Mouse (Mus musculus) hindbrain, embryonic 14.5 days (tissue): ENCODE measurements at regions not wholly inside any gene's neighbourhood (a gene's known extent, or its start where the extent isn't known, plus 50 kb on each side); places are given as distances from the start of the nearest gene placed in this dataset.
"Not testable (repeated sequence)": the region's sequence is repeated elsewhere in the genome, so short reads cannot be mapped to it uniquely, and the experiment has no call there.

Experiments used
- ATAC-seq: fragments of 200-750 bp; cut with Nextera tagmentation; 2 replicates; pipeline ENCODE4 v1.8.0; 2017; ENCODE audit warnings: moderate number of reproducible peaks, mild to moderate bottlenecking, moderate TSS enrichment, moderate library complexity; ENCODE audit not compliant: low FRiP score
- DNase-seq: peaks from one replicate; pipeline ENCODE4 v3.0.0-alpha.2; 2015; ENCODE audit warnings: low spot score
- H3K27ac ChIP-seq: fragments of 300-500 bp; sonication (generic); 2 replicates; pipeline ENCODE4 v1.5.1; 2014; ENCODE audit warnings: mild to moderate bottlenecking, moderate library complexity
- H3K27me3 ChIP-seq: fragments of 300-500 bp; sonication (generic); 2 replicates; pipeline ENCODE4 v1.6.1; 2014; ENCODE audit warnings: mild to moderate bottlenecking, low read length, mixed read lengths; ENCODE audit not compliant: control insufficient read depth, insufficient read depth
- H3K36me3 ChIP-seq: fragments of 300-500 bp; sonication (generic); replicated peaks from 2 replicates; pipeline ENCODE4 v1.6.1; 2014; ENCODE audit not compliant: control insufficient read depth, insufficient read depth
- H3K4me1 ChIP-seq: fragments of 300-500 bp; sonication (generic); replicated peaks from 2 replicates; pipeline ENCODE4 v1.6.1; 2014; ENCODE audit warnings: antibody characterized with exemption, low read length, mixed read lengths; ENCODE audit not compliant: control insufficient read depth, insufficient read depth
- H3K4me2 ChIP-seq: fragments of 300-500 bp; sonication (generic); replicated peaks from 2 replicates; pipeline ENCODE4 v1.6.1; 2014; ENCODE audit warnings: mild to moderate bottlenecking, moderate library complexity
- H3K4me3 ChIP-seq: fragments of 300-500 bp; sonication (generic); replicated peaks from 2 replicates; pipeline ENCODE4 v1.5.1; 2014; ENCODE audit warnings: mild to moderate bottlenecking, low read length
- H3K9ac ChIP-seq: fragments of 300-500 bp; sonication (generic); 2 replicates; pipeline ENCODE4 v1.6.1; 2014
- H3K9me3 ChIP-seq: fragments of 300-500 bp; sonication (generic); 2 replicates; pipeline ENCODE4 v1.6.1; 2016; ENCODE audit warnings: low read length; ENCODE audit not compliant: control insufficient read depth
- WGBS: fragments of 180-500 bp; shearing (Covaris S2); extraction: QIAGEN DNeasy Blood & Tissue Kit; methylation state at CpG from one replicate; pipeline ENCODE4 v1.1.7; 2014; 5-methylcytosine and 5-hydroxymethylcytosine counted together

DNA sequence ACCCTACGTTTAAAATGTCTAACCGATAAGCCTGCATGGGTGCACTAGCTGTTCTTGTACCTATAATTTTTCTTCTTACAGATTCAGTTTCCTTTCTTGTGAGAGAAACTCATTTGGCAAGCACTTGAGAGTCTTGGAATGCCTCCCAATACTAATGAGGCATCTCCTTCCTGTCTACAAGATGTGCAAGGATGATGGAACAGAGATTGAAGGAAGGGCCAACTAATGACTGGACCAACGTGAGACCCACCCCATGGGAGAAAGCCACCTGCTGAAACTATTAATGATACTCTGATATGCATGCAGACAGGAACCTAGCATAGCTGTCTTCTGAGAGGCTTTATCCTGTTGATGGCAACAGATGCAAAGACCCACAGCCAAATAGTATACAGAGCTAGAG, 179.9 kb upstream of the Slitrk6 start:
- no peak for DNase-seq
- H3K9ac ChIP-seq, result no peak overlapping the region
- H3K27ac ChIP-seq, result no peak overlapping the region
- H3K4me3 ChIP-seq, result no peak overlapping the region
- H3K36me3 ChIP-seq, result no peaks in the 10 kb centered on the region
- no peaks in the 10 kb centered on the region for H3K4me1 ChIP-seq
- no peak for ATAC-seq
- no peaks in the 10 kb centered on the region for H3K9me3 ChIP-seq
- H3K27me3 ChIP-seq, result no peaks in the 10 kb centered on the region
- 84% methylated on average over 3 of the region's 3 CpGs for WGBS
- no peak overlapping the region for H3K4me2 ChIP-seq

DNA sequence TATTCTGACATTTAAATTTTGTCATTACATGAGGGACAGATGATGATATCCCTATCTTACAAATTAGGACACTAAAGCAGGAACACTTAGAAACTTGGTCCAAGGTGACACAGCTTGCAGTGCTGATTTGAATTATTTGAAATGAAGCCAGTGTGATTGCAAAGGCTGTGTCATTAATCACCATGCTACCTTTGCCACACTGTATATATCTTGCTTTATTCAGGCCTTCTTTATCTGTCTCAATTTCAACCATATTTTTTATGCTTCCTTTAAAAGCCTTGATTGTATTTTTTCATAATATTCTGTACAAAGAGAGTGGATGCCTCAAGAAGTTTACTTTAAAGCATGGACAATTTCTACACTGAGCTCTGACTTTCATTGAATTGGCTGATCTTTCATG, 167.0 kb upstream of the Slitrk6 start:
- H3K4me1 ChIP-seq, result no peaks in the 10 kb centered on the region
- H3K9me3 ChIP-seq, result no peaks in the 10 kb centered on the region
- no peak overlapping the region for H3K9ac ChIP-seq
- H3K4me3 ChIP-seq, result no peak overlapping the region
- H3K36me3 ChIP-seq, result no peaks in the 10 kb centered on the region
- H3K27ac ChIP-seq, result no peak overlapping the region
- ATAC-seq, result no peak
- DNase-seq, result no peak
- H3K4me2 ChIP-seq, result no peak overlapping the region
- no peaks in the 10 kb centered on the region for H3K27me3 ChIP-seq

DNA sequence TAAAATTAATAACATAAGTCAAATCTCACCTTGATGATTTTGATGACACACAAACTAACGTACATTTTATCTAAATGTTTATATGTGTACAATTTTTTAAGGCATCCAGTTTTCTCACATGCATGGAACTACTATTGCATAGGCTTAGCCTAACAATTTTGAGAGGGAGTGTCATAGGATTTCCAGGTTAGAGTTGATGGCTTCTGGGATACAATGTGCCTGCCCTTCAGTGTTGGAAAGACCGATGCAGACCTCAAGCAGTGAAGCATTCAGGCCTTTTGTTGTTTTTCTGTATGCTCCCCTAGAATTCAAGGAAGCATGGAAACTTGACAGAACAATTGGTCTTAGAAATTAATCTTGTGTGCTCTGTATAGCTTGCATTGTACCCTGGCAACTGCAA, 158.4 kb upstream of the Slitrk6 start:
- DNase-seq (no peak), ATAC-seq (0 out of 2 replicates have a peak, but pooled peaks have one; percentile 21)
- Histone ChIP-seq H3K27me3 (no peaks in the 10 kb centered on the region), H3K4me1 (no peaks in the 10 kb centered on the region), H3K4me3 (no peak overlapping the region), H3K9ac (no peak overlapping the region), H3K27ac (no peak overlapping the region), H3K4me2 (no peak overlapping the region), H3K9me3 (no peaks in the 10 kb centered on the region), H3K36me3 (no peaks in the 10 kb centered on the region)
- 54% methylated on average over 2 of the region's 2 CpGs for WGBS

DNA sequence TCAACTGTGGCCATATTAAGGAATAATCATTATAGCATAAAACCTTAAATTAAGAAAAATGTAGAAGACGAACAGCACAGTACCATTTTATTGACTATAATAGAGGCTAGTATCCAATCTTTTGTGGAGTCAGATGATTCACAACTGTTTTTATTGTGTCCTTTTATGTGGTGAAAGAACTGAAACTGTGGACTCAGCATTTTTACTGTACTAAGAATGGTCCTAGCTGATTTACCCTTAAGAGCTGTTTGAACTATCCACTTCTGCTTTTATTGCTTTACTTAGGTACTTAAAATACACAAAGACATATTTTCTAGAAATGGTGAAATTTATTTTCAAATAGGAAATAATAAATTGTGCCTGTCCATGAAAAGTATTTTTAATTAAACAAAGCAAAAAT, 137.9 kb upstream of the Slitrk6 start:
- no peaks in the 10 kb centered on the region for H3K9me3 ChIP-seq
- DNase-seq (no peak), ATAC-seq (no peak)
- H3K4me1 ChIP-seq, result no peaks in the 10 kb centered on the region
- whole genome bisulfite sequencing, result 94% methylated on average over 1 of the region's 1 CpGs
- no peak overlapping the region for H3K27ac ChIP-seq
- H3K9ac ChIP-seq, result no peak overlapping the region
- H3K27me3 ChIP-seq, result no peaks in the 10 kb centered on the region
- no peaks in the 10 kb centered on the region for H3K36me3 ChIP-seq
- H3K4me3 ChIP-seq, result no peak overlapping the region
- no peak overlapping the region for H3K4me2 ChIP-seq

DNA sequence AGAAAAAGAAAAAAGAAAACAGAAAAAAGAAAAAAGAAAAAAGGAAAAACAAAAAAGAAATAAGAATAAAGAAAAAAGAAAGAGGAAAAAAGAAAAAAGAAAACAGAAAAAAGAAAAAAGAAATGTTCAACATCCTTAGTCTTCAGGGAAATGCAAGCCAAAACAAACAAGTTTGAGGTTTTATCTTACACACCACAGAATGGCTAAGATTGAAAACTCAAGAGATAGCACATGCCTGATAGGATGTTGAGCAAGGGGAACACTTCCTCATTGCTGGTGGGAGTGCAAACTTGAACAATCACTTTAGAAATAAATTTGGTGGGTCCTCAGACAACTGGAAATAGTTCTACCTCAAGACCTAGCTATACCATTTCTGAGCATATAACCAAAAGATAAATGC, 116.4 kb upstream of the Slitrk6 start:
- H3K9ac ChIP-seq, result no peak overlapping the region
- no peak for ATAC-seq

DNA sequence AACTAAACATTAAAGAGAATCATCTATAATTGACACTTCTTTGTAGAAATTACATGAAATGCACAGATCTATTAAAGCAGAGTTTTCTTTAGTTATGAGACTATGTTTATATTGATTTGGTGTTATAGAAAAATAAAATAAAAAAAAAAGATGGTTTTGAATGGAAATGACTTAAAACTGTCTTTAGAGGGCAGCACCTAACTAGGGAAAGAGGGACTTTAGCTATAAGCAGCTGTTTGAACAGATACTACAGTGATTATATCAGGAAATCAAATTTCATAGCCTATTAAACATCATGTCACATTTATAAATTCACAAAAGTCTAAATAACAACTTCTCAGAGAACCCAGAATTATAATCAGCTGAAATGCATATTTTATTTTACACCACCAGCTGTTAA, 69.7 kb upstream of the Slitrk6 start:
- Histone ChIP-seq H3K27me3 (no peaks in the 10 kb centered on the region), H3K4me2 (no peak overlapping the region), H3K9me3 (no peaks in the 10 kb centered on the region), H3K4me3 (no peak overlapping the region), H3K36me3 (no peaks in the 10 kb centered on the region), H3K9ac (no peak overlapping the region), H3K27ac (no peak overlapping the region), H3K4me1 (no peaks in the 10 kb centered on the region)
- ATAC-seq (0 out of 2 replicates have a peak, but pooled peaks have one; percentile 53), DNase-seq (peak; percentile 63)

More for the DNA sequence above, 116.4 kb upstream of the Slitrk6 start:
- Histone ChIP-seq H3K27ac (no peak overlapping the region), H3K4me1 (no peaks in the 10 kb centered on the region), H3K9me3 (0 out of 2 replicates have a peak, but pooled peaks cover 2% of the 10 kb centered on the region), H3K36me3 (no peaks in the 10 kb centered on the region), H3K27me3 (no peaks in the 10 kb centered on the region), H3K4me3 (no peak overlapping the region), H3K4me2 (no peak overlapping the region)
- no peak for DNase-seq

DNA sequence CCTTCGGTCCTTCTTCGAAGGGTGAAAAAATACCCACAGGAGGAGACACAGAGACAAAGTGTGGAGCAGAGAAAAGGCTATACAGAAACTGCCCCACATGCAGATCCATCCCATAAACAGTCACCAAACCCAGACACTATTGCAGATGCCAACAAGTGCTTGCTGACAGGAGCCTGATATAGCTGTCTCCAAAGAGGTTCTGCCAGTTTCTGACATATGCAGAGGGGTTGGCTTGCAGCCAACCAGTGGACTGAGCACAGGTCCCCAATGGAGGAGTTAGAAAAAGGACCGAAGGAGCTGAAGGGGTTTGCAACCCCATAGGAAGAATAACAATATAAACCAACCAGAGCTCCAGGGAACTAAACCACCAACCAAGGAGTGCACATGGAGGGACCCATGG, 67.2 kb upstream of the Slitrk6 start:
- H3K9me3 ChIP-seq, H3K4me3 ChIP-seq, H3K36me3 ChIP-seq, H3K27me3 ChIP-seq, ATAC-seq, H3K27ac ChIP-seq, H3K4me1 ChIP-seq, H3K4me2 ChIP-seq, DNase-seq, H3K9ac ChIP-seq: not testable (repeated sequence)
- 77% methylated on average over 3 of the region's 3 CpGs for WGBS
